Mouse (Mus musculus): ENCODE measurements around the gene Grk5. TPM values are rescaled to one million over a fixed set of nuclear protein-coding genes. Genes with fewer than 3 reads are reported as not detected.
"Not testable (repeated sequence)": the region's sequence is repeated elsewhere in the genome, so short reads cannot be mapped to it uniquely, and the experiment has no call there.

Gene Grk5
- total RNA-seq (2022): 10 to 100 TPM; 15.6 to 20.6 (median 17.7) TPM

DNA sequence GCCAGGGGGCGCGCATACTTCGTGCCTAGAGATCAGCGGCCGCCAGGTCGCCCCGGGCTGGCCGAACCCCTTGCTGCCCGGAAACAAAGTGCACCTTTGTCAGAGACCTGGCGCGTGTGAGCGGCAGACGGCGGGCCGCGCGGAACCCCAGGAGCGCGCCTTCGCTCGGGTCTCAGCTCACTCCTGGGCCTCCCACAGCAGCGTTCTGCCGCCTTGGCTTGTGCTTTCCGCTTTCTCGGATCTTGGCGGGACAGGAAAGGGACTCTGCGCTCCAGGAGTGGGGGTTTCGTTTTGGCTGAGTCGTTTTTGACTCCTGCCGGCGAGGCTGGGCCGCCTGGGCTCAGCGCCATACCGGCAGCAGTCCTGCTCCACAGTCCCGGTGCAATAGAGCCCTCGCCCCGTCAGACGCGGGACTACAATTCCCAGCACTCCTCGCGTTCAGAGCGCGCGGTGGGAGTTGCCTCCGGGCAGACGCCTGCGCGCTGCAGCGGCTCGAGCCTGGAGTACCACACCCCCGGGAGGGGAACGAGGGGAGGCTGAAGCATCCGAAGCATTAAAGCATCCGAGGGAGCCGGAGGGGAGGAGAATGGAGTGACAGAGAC lies at the start of gene Grk5:
Gene Grk5 (plus strand): TSS at position 36 of the 602 bp plus-strand sequence.
- DNase-seq (ENCODE audit: low spot score in 2 of 2): peak; percentile 94 to 95

DNA sequence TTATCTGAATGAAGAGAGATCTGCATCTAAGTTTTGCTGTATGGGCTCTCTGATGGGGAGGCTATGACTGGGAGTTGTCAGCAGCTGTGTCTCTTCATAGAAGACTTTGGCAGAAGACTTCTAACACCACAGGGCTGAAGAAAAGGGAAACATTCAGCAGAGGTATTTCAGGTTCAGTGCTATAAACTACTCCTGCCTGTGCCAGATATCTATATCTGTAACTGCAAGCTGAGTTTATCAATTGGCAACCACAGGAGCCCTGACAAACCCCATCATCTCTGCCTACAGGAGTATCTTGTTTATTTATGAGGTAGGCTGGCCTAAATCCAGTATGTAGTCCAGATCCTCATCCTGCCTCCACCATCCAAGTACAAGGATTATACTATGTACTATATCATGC lies 46.2 kb upstream of the Grk5 start:
- no peak for DNase-seq (ENCODE audit: low spot score in 2 of 2)

DNA sequence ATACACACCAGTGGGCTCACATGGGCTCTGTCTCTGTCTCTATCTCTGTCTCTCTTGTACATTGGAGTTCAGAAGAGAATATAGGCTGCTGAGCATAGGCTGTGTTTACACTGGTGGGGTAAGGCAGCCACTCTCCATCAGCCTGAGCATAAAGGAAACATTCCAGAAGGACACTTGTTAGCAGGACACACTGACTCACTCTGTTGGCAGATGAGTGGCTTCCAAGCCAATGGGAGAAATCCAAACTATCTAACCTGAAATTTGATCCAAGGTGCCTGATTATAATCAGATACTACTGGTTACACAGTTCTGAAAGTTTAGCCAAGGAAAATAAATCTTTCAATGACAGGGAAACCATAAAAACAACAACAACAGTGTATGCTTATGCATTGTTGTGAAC lies 43.8 kb upstream of the Grk5 start:
- no peak for DNase-seq (ENCODE audit: low spot score in 2 of 2)

DNA sequence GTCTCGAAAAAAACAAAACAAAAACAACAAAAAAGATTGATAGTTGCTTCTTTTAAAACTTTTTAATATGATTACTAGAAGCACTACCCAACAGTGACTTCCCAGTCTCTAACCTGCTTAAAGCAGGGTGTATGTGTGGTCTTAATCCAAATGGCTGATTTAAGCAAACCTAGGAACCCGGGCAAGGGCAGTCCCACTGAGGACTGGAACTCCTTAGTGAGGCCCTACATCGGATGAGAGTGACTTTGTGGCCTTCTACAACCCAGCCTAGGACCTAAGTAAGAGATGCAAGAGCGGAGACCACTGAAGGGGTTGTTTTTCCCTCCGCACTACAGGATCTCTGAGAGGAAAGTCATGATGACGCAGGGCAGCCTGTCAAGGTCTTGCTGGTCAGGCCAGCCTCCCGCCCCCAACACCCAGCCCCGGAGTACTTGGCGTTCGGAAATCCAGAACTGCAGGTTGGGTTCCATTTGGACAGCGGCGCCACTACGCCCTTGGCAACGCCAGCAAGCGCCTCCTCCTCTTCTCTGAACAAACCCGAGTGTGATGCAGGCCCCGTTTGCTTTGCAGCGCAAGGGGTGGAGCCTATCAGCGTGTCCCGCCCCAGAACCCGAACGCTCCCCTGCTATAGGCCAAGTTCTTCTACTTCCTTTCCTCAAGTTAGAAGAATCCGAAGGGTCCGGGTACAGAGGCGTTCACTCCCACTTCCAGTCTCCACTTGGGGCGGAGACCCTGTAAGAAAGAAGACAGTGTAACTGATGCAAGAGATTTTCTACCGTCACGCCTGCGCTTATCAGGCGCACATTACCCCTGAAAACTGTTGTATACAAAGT lies 28.5 kb upstream of the Grk5 start, which contains the start of gene Sfxn4:
Gene Sfxn4 (minus strand): TSS at position 612 of the 833 bp plus-strand sequence.
- DNase-seq (ENCODE audit: low spot score in 2 of 2): peak; percentile 83 to 91

DNA sequence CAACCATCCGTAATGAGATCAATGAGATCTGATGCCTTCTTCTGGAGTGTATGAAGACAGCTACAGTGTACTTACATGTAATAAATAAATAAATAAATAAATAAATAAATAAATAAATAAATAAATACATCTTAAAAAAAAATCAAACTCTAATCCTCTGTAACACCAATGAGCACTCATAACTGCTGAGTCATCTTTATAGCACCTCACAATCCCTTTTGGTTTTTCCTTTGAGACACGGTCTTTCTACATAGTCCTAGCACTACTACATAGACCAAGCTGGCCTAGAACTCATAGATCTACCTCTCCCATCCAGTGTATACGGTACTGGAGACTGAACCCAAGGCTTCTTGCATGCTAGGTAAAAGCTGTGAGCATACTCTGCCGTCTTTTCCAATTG lies 23.4 kb upstream of the Grk5 start:
- DNase-seq (ENCODE audit: low spot score in 2 of 2): not testable (repeated sequence)

DNA sequence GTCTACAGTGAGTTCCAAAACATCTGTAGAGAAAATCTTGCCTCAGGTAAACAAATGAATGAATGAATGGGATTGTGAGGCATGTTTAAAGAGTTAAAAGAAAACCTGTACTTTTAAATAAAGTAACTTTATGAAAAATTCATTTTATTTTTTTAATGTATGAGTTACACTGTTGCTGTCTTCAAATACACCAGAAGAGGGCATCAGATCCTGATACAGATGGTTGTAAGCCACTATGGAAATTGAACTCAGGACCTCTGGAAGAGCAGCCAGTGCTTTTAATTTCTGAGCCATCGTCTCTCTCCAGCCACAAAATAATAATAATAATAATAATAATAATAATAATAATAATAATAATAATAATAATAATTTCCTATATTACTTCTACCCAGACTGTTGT lies 19.1 kb upstream of the Grk5 start:
- DNase-seq (ENCODE audit: low spot score in 2 of 2): no peak

DNA sequence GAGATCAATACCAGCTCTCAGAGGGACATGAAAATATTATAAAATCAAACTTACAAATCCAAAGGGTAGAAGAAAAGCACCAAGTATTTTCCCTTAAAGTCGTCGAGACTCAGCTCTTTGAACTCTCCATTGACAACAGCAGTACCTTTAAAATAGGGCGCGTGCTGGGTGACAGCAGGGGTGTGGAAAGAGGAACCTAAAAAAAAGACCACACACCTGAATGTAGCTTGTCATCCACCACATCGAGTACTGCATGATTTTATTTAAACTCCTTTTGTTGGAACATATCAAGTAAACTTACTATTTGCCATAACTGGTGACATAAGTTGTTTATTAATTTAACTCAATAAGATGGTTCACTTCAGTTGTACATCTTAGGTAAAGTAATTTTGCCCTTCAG lies 18.2 kb upstream of the Grk5 start:
- DNase-seq (ENCODE audit: low spot score in 2 of 2): no peak

DNA sequence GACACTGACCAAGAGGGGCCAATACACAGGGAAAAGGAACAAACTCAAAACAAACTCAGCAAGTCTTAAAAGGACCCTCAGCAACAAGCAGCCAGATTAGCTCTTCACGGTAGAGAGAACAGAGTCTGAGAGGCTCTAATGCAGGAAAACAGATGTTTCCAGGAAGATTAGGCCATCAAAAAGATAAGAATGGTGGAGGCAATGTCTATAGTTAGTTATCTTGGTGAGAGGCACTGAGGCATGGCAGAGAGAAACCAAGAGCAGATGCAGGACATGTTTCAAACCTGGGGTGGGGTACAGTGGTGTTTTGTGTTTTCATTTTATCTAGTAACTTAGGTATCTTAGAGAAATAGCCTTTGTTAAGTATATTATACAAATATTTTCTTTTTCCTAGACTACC lies 17.3 kb upstream of the Grk5 start:
- DNase-seq (ENCODE audit: low spot score in 2 of 2): no peak

DNA sequence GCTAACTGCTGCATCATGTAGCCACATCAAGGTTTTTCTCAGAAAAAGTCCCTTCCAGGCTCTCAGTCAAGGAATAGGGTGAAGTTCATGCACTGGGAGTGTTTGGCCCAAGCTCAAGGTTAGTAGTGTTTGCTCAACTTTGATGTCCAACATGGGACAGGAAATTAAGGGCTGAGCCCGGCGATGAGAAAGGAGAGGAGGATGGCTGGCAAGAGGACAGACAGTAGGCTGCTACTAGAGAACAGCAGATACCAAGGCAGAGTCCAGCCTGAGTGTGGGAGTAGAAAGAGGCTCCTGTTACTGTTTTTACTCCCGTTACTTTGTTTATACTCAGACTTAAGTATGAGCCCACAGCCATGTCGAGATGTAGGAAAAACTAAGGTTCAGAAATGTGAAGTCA lies 16.0 kb upstream of the Grk5 start:
- peak in 1 of 2 experiments; percentile 31 for DNase-seq (ENCODE audit: low spot score in 2 of 2)

DNA sequence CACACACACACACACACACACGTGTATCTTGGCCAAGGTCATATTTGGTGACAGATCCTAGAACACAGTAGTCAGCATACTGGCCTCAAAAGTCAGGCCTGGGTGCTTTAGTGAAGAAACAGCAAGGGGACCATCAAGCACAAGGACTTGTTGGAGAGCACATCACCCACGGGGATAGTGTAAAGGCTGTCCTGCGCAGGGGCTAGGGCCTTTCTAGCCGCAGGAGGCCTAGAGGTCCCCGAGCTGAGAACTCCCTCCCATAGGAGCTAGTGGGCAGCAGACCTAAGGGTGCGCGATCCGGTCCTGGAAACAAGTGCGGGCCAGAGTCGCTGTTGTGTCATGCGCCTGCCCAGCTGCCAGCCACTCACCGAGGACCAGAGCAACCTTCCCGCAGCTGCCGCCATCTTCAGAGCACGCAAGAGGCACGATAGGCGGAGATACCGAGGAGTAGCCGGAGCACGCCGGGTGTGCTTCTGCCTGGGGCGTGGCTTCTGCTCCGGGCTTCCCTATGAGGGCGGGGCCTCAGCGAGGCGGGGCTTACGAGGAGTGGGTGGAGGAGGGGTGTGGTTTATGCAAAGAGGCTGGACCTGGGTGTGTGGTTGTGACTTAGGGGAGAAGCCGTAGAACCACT lies 15.4 kb upstream of the Grk5 start, which contains the start of gene Prdx3:
Gene Prdx3 (minus strand): TSS at position 493 of the 631 bp plus-strand sequence.
- peak; percentile 76 to 94 for DNase-seq (ENCODE audit: low spot score in 2 of 2)

DNA sequence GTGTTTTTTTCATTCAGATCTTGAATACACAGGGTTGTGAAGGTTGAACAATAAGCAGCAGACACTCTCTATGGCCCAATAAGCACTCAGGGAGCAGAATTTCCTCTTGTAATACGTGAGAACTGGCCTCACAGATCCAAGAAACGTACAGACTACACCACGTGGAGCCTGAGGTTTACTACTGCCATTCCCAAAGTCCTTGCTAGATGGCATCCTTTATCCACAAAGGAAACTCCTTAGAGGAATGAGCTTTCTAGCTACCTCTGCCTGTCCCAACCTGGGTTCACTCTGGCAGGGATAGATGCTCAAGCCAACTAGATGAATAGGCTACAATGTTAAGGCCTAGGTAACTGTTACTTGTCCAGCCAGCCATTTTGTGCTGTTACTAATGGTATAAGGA lies 6.4 kb upstream of the Grk5 start:
- peak; percentile 18 to 32 for DNase-seq (ENCODE audit: low spot score in 2 of 2)

DNA sequence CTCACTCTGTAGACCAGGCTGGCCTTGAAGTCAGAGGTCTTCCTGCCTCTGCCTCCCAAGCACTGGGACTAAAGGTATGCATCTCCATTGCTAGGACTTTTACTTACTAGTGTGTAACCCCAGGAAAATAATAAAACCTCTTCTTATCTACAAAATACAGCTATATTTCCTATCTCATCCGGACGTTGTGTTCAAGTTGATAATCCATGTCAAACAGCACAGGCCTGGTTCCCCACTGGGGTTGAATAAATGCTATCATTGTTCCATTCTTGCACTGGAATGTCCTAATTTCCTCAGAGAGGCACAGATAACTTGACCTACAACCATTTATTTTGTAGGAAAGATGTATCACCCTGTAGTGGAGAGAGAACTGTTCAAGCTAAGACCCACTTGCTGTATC lies 1.9 kb upstream of the Grk5 start:
- no peak for DNase-seq (ENCODE audit: low spot score in 2 of 2)

DNA sequence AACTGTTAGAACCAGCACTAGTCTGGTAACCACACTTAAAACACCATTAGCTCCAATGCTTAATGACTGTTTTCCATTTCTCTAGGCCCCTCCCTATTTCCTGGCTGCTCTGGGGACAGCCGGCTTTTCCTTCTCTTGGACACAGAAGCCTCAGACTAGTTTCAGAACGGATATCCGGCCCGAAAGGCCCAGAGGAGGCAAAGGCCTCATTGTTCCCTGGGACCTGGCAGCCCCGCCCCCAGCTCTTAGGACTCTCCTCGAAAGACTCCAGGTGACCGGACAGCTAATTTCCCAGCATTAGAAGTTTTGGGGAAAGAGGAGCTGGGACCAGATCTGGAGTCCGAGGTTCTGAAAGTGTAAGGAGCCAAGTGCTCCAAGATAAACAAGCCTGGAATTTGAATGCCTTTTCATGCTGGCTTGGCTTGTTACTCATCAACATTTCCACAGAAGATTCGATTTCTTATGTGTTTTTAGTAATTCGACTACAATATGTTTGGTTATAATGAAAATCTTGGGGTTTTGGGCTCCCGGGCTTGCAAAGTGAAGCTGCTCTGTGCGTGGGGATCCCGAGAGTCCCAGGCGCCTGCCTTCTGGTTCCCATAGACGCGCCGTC lies 342 bp upstream of the Grk5 start:
- peak; percentile 9 to 39 for DNase-seq (ENCODE audit: low spot score in 2 of 2)

DNA sequence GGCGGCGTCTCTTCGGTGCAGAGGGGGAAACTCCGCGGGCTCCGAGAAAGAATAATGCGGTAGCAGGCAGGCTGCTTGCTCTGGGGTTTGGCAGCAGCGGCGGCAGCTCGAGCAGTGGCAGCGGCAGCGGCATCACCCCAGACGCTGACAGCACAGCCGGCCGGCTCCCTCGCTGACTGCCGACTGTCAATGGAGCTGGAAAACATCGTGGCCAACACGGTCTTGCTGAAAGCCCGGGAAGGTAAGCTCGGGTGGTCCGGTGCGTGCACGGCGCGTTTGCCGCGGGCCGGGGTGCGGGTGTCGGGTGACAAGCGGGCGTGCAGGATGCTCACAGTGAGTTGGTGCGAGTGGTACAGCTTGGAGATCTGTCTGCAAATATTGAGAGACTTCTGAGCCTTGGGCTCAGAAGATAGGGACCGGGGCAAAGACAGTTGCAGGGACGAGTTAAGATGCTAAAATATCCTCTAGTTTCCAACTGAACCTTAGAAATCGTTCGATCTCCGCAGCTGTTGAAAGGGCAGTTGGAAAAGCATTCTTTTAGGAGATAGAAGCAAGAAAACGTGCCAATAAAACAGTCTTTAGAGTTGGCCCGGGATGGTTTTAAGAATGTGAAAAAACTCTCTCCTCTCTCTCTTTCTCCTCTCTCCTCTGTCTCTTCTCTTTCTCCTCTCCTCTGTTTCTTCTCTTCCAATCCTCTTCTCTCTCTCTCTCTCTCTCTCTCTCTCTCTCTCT lies 1.0 kb downstream of the Grk5 start:
- DNase-seq (ENCODE audit: low spot score in 2 of 2): peak in 1 of 2 experiments; percentile 54

DNA sequence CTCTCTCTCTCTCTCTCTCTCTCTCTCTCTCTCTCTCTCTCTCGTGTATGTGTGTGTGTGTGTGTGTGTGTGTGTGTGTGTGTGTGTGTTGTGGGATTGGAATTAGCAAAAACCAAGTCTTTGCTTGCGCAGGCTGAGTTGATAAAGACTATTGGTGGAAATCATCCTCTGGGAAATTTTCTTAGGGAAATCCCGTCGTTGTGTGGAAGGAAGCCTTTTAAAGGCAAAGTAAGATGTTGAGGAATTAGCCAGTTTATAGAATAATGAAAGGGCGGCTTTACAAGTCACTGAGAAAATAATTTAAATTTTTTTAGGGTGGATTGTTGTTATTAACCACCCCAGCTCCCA lies 1.5 kb downstream of the Grk5 start:
- no peak for DNase-seq (ENCODE audit: low spot score in 2 of 2)

DNA sequence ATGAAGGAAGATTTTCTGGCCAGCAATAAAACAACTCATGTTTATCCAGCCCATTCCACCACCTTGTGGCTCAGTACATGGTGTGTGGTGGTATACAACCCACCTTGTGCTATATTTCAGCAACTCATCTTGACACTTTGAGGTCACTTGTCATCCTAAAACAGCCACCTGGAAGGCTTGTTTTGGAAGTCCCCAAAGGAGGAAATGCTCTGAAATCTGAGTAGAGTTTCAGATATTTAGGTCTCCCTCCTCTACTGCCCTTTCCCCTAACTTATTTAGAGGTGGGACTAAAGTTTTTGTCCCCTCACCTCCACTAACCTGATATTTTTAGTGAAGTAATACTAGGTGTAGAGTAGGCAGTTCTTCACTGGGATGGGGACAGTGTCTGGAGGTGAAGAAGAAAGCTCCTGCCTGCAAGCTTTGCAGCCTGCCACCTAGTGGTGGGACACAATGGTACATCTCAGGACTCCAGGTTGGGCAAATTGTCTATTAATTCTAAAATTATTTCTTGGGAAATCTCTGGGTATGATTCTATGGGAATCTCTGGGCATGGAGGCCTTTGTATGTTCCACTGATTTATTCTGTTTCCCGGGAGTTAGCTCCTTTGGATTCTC lies 2.5 kb downstream of the Grk5 start:
- peak; percentile 22 to 29 for DNase-seq (ENCODE audit: low spot score in 2 of 2)

DNA sequence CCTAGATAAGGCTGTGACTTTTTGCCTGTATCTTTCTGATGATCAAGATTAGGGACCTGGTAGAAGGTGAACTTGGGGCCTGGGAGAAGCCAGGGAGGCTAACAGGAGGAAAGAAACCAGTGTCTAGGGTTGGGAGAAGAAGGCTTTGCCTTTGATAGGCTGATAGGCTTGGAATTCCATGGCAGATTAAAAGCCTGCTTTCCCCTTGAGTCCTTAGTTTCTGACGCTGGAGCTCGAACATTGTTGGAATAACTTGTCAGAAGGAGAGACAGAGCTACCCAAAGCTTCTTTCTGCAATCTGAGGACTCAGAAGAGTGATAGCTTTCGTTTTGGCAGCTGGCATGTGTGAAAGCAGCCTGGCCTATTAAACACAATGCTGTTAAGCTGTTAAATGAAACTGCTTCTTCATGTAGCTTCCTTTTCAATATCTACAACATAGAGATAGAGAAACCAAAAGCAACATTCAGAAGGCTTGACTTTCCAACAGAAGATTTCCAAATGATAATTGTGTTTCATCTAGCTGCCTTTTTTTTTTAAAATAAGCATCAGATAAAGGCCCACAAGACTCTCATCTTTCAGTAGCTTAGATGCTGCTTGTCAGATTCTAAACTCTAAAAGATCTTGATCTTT lies 5.8 kb downstream of the Grk5 start:
- DNase-seq (ENCODE audit: low spot score in 2 of 2): no peak

DNA sequence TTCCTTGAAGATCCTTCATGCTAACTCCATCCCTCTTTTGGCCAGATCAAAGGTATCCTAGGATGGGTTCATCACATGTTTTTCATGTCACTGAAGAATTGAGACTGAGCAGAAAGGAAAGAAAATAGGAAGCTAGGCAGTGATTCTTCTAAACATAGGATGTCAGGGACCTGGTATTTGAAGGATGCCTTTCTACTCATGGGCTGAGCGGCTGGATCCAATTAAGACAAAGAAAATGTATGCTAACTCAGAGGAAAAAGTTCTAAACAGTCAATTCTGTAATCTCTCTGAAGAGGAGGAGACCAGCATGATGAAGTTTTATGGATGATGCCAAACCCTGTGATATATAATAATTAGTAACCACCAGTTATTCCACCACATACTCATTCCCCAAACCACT lies 13.6 kb downstream of the Grk5 start:
- DNase-seq (ENCODE audit: low spot score in 2 of 2): no peak

DNA sequence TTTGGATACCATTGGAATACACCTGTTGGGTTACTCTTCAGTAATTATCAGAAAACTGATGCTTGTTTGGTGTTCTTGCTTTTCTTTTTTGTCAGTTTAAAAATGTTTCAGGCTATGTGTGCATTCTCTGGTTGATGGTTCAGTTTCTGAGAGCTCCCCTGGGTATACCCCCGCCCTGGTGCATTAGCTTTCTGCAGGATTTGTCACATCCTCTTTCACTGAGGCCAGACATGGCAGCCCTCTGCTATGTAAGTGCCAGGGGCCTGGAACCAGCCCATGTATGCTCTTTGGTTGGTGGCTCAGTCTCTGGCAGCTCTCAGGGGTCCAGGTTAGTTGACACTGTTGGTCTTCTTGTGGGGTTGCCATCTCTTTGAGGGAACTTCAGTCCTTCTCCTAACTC lies 14.4 kb downstream of the Grk5 start:
- DNase-seq (ENCODE audit: low spot score in 2 of 2): no peak

DNA sequence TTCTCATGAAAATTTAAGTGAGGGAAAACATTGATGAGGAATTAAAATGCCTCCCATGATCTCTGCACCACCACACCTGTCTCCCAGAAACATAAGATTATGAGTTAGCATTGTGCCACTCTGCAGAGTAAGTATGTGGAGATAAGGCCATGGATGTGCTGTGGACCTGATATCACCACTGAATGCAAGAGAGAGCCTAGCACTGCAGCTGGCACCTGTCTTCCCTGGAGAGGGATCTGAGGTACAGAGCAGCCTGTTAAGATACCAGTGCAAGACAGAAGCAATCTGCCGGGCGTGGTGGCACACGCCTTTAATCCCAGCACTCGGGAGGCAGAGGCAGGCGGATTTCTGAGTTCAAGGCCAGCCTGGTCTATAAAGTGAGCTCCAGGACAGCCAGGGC lies 15.9 kb downstream of the Grk5 start:
- DNase-seq (ENCODE audit: low spot score in 2 of 2): no peak

Data from left cerebral cortex, adult 8-10 months (tissue).